Mouse (Mus musculus): ENCODE results near the gene Ddx25. TPM values are rescaled to one million over a fixed set of nuclear protein-coding genes. Genes with fewer than 3 reads are reported as not detected.

Gene Ddx25
- polyA plus RNA-seq, 1 experiment from 2014 or later = 1.6 TPM

DNA sequence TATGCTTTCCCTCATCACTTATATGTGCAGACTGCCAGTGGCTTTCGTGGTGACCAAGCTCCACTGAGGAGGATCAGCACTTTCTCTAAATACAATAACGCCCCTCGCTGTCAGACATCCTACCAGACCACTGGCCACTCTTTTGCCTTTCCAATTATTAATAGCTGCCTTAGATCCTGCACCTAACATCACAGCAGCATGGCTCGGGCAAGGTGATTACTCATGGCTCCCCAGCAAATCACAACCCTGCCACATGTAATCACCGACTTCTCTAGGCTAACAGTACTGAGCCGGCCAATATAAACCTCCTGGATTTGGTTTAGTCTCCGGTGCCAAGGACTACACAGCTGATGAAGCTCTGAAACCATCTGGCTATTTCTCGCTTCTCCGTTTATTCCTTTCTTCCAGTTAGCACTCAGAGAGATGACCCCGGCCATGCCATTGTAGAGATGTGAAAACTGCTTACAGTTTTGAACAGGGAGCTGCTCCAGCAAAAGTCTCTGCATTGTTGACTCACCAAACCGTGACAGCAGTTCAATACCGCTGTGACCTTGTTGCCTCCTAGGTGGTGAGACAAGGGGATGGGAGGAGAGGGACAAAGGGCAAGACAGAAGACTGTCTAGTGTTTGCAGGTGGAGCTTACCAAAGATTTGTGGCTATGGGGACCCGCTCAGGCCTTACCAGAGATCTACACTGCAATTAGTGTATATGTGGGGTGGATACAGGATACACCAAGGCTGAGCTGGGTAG lies 19.2 kb downstream of the Ddx25 start:
- Histone ChIP-seq H3K27me3 (replicated peaks) (no peaks in the 10 kb centered on the region), H3K4me1 (0 out of 2 replicates have a peak, but pooled peaks cover 2% of the 10 kb centered on the region), H3K36me3 (no peaks in the 10 kb centered on the region), H3K9ac (no peak overlapping the region), H3K4me3 (replicated peaks) (no peak overlapping the region), H3K4me2 (no peak overlapping the region), H3K27ac (no peak overlapping the region), H3K9me3 (no peaks in the 10 kb centered on the region)
- 62% methylated on average over 13 of the region's 13 CpGs for whole genome bisulfite sequencing
- ATAC-seq (ENCODE audit: insufficient read depth, low FRiP score, low read depth) = no peak

DNA sequence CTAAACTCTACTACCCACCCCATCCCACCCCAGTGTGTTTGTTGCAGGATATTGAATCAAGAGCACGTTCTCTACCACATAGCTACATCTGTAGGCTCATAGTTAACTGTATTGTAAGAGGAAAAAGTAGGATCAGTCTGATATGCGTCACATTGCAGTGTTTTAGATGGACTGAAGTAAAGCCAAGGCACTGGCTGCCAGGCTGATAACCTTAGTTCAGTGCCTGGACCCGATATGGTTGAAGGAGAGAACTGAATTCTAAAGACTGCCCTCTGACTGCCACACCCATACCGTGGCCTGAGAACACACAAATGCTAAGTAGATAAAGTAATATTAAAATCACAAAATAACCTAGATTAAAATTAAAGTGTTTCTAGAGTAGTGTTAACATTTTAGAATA lies 22.5 kb downstream of the Ddx25 start:
- WGBS = 74% methylated on average over 4 of the region's 4 CpGs
- H3K36me3 ChIP-seq = no peaks in the 10 kb centered on the region
- H3K27ac ChIP-seq = no peak overlapping the region
- H3K27me3 ChIP-seq (replicated peaks) = no peaks in the 10 kb centered on the region
- 0 out of 2 replicates have a peak, but pooled peaks cover 2% of the 10 kb centered on the region for H3K4me1 ChIP-seq
- H3K9me3 ChIP-seq = no peaks in the 10 kb centered on the region
- no peak overlapping the region for H3K9ac ChIP-seq
- H3K4me2 ChIP-seq = no peak overlapping the region
- no peak overlapping the region for H3K4me3 ChIP-seq (replicated peaks)
- ATAC-seq (ENCODE audit: insufficient read depth, low FRiP score, low read depth) = no peak

DNA sequence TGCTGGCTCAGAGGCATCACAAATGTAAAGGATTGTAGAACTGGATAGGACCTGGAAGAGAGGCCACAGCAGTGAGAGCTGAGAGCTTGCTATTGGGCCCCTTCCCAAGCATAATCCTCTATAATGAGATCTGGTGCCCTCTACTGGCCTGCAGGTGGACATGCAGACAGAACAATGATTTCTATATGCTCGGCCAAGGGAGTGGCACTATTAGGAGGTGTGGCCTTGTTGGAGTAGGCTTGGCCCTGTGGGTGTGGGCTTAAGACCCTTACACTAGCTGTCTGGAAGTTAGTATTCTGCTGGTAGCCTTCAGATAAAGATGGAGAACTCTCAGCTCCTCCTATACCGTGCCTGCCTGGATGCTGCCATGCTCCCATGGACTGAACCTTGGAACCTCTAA lies 23.2 kb downstream of the Ddx25 start:
- H3K4me3 ChIP-seq (replicated peaks) = no peak overlapping the region
- H3K36me3 ChIP-seq = no peaks in the 10 kb centered on the region
- no peak overlapping the region for H3K9ac ChIP-seq
- WGBS = 13% methylated on average over 2 of the region's 2 CpGs
- ATAC-seq (ENCODE audit: insufficient read depth, low FRiP score, low read depth) = peak; percentile 75
- no peaks in the 10 kb centered on the region for H3K9me3 ChIP-seq
- H3K4me2 ChIP-seq = no peak overlapping the region
- H3K4me1 ChIP-seq = 0 out of 2 replicates have a peak, but pooled peaks cover 2% of the 10 kb centered on the region
- H3K27me3 ChIP-seq (replicated peaks) = no peaks in the 10 kb centered on the region
- H3K27ac ChIP-seq = no peak overlapping the region

DNA sequence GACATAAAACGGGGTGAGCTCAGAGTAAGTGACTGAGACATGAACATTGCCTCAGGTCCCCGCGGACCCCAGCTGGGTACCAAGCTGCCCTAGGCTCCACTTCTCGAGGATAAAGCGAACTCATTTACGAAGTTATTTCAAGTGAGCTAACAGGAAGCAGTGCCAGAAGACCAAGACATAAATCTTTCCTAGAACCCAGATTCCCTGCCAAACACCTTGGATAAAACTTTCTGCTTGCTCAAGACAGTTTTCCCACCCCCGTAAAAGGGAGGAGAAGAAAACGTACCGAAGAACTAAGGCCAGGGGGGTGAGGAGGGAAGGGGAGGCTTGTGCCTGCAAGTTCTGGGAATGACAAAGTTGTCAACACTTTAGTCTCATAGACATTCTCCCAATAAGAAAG lies 25.1 kb downstream of the Ddx25 start:
- WGBS = 49% methylated on average over 9 of the region's 9 CpGs
- H3K27ac ChIP-seq = no peak overlapping the region

DNA sequence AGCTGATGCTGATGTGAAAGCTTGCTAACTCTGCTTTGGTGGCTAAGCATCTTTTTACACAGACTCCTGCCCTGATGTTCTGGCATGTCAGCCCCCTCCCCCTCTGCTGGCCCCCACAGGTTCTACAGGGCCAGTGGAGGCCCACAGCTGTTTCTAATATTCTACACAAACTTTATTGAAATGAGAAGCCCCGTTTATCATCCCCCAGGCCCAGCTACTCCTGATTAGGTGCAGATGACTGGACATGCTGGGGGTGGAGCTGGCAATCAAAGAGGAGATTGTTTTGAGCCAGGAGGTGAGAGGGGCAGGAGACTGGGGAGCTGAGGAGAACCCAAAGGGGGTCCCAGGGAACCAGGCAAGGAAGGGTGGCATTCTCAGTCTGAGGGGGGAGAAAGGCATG lies 28.5 kb downstream of the Ddx25 start:
- H3K4me2 ChIP-seq = no peak overlapping the region
- no peak for ATAC-seq (ENCODE audit: insufficient read depth, low FRiP score, low read depth)
- H3K27me3 ChIP-seq (replicated peaks) = no peaks in the 10 kb centered on the region
- H3K9ac ChIP-seq = no peak overlapping the region
- H3K27ac ChIP-seq = no peak overlapping the region; the same call in 1 of the 2 replicates
- WGBS = 19% methylated on average over 1 of the region's 1 CpGs
- no peaks in the 10 kb centered on the region for H3K4me1 ChIP-seq
- H3K36me3 ChIP-seq = no peaks in the 10 kb centered on the region
- no peaks in the 10 kb centered on the region for H3K9me3 ChIP-seq
- H3K4me3 ChIP-seq (replicated peaks) = no peak overlapping the region

More for the DNA sequence above, 25.1 kb downstream of the Ddx25 start:
- 0 out of 2 replicates have a peak, but pooled peaks cover 2% of the 10 kb centered on the region for H3K4me1 ChIP-seq
- H3K9ac ChIP-seq = no peak overlapping the region
- no peak for ATAC-seq (ENCODE audit: insufficient read depth, low FRiP score, low read depth)
- H3K27me3 ChIP-seq (replicated peaks) = no peaks in the 10 kb centered on the region
- no peak overlapping the region for H3K4me2 ChIP-seq
- no peaks in the 10 kb centered on the region for H3K36me3 ChIP-seq
- no peak overlapping the region for H3K4me3 ChIP-seq (replicated peaks)
- no peaks in the 10 kb centered on the region for H3K9me3 ChIP-seq

DNA sequence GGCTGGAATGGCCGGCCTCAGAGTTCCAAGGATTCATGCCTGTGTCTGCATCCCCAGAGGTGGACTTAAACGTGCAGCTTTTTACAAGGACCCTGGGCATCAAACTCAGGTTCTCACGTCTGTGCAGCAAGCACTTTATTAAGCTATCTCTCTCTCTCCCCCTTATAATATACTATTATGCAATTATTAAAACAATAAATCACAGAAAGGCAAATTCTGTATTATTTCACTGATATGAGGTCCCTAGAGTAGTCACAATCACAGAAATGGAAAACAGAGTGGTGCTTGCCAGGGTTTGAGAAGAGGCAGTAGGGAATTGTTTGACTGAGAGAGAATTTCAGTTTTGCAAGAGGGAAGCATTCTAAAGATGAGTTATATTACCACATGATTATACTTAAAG lies 29.2 kb downstream of the Ddx25 start:
- Histone ChIP-seq H3K9ac (no peak overlapping the region), H3K27ac (no peak overlapping the region), H3K4me3 (replicated peaks) (no peak overlapping the region), H3K4me1 (0 out of 2 replicates have a peak, but pooled peaks cover 4% of the 10 kb centered on the region), H3K27me3 (replicated peaks) (no peaks in the 10 kb centered on the region), H3K36me3 (no peaks in the 10 kb centered on the region), H3K4me2 (no peak overlapping the region), H3K9me3 (no peaks in the 10 kb centered on the region)
- ATAC-seq (ENCODE audit: insufficient read depth, low FRiP score, low read depth) = no peak
- 53% methylated on average over 3 of the region's 3 CpGs for WGBS

DNA sequence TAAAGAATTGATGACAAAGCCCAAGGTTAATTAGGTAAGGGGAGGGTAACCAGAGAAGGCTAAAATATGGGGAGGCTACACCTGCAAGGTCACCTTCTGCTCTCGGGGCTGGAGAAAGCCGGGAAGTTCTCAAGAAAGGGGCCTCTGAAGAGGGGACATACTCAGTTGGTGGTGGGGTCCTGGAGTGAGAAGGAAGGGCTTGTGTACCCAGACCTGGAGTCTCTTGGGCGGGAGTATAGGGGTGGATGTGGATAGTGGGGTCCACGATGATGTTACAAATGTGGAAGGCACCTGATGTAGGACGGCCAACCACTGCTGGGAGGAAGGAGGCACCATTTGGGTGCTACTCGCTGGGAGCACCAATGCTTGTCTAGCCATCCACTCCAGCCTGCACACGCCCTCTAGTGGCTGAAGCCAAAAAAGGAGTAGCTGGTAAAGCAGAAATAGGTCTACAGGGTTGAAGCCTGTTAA lies 34.4 kb downstream of the Ddx25 start:
- no peak overlapping the region for H3K9ac ChIP-seq
- peak; percentile 77; the same call in 1 of the 2 replicates for ATAC-seq (ENCODE audit: insufficient read depth, low FRiP score, low read depth)
- H3K27ac ChIP-seq = peak overlapping the region; percentile 67; the same call in 1 of the 2 replicates
- H3K9me3 ChIP-seq = no peaks in the 10 kb centered on the region
- H3K4me1 ChIP-seq = peaks cover 15% of the 10 kb centered on the region
- H3K4me3 ChIP-seq (replicated peaks) = no peak overlapping the region
- H3K27me3 ChIP-seq (replicated peaks) = no peaks in the 10 kb centered on the region
- 0 out of 2 replicates have a peak overlapping the region, but pooled peaks have one; percentile 23 for H3K4me2 ChIP-seq
- no peaks in the 10 kb centered on the region for H3K36me3 ChIP-seq
- WGBS = 15% methylated on average over 7 of the region's 7 CpGs

DNA sequence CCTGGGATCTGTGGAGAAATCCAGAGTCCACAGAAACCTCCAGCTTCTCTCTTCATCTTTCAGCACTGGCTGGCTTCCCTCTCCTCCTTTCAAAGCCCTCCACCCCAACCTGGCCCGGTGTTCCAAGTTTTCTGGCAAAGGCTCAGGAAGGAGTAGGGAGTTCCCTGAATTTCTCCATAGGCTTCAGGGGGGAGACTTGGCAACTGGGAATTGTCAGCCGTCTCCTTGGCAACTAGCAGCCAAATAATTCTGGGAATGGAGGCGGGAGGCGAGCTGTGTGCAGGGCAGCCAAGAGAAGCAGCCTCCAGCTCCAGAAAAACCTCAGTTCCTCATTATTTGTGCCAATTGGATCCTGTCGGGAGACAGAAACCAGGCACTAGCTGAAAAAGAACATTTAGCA lies 34.8 kb downstream of the Ddx25 start:
- H3K27ac ChIP-seq = peak overlapping the region; percentile 67; the same call in 1 of the 2 replicates
- WGBS = 39% methylated on average over 5 of the region's 5 CpGs
- H3K4me3 ChIP-seq (replicated peaks) = no peak overlapping the region
- no peaks in the 10 kb centered on the region for H3K27me3 ChIP-seq (replicated peaks)
- 0 out of 2 replicates have a peak overlapping the region, but pooled peaks have one; percentile 23 for H3K4me2 ChIP-seq
- H3K9ac ChIP-seq = no peak overlapping the region
- H3K36me3 ChIP-seq = no peaks in the 10 kb centered on the region
- ATAC-seq (ENCODE audit: insufficient read depth, low FRiP score, low read depth) = peak; percentile 78
- H3K4me1 ChIP-seq = peaks cover 15% of the 10 kb centered on the region
- H3K9me3 ChIP-seq = no peaks in the 10 kb centered on the region

DNA sequence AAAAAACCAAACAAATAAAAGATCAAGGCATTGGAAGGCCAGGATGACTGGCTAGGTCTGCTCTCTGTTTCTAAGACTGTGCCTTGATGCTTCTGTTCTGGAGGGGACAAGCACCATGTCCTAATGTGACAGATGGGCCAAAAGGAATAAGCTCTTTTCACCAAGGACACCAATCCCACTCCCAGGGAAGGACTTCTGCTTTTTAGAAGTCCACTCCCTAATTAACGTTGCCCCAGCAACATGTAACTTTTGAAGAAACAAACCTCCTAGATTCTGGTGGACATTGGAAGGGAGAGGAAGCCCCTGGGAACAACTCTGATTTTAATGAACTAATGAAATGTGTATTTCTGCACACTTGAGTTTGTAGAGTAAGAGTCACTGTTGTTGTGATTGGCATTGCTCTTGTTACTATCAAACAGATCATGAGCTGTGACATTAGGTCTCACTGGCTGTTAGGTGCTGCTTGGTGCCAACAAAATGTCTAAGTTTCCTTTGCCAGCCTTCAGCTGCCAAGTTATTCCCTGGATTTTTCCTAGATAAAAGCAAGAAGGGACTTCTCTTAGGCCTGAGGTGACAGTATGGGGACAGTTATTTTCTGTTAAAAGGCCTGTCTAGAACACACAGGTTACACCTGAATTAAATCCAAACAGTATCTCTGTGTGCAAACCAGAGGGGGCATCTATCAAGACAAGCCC lies 35.4 kb downstream of the Ddx25 start:
- no peak overlapping the region for H3K9ac ChIP-seq
- WGBS = 73% methylated on average over 1 of the region's 1 CpGs
- peak; percentile 5; the same call in 1 of the 2 replicates for ATAC-seq (ENCODE audit: insufficient read depth, low FRiP score, low read depth)
- peaks cover 15% of the 10 kb centered on the region for H3K4me1 ChIP-seq
- peak overlapping the region; percentile 14; the same call in 1 of the 2 replicates for H3K27ac ChIP-seq
- no peak overlapping the region for H3K4me2 ChIP-seq
- H3K36me3 ChIP-seq = no peaks in the 10 kb centered on the region
- no peaks in the 10 kb centered on the region for H3K9me3 ChIP-seq
- H3K4me3 ChIP-seq (replicated peaks) = no peak overlapping the region
- no peaks in the 10 kb centered on the region for H3K27me3 ChIP-seq (replicated peaks)

DNA sequence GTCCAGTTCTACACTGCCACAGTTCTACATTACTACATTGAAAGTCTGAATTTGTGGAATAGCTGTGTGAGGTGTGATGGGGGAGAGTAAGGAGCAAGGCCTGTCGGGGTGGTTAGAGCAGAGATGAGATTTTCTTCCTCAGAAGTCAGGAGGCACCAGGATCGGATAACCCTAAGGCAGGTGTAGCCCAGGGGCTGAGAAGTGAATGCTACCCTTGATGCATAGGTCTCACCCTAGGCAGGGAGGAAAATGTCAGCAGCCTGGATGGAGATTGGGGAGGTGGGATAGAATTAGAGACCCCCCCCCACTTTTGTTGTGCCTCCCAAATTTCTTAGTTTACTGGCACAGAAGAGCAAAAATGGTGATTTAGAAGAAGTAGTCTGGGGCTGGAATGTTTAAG lies 36.1 kb downstream of the Ddx25 start:
- H3K36me3 ChIP-seq = no peaks in the 10 kb centered on the region
- no peak overlapping the region for H3K4me3 ChIP-seq (replicated peaks)
- no peaks in the 10 kb centered on the region for H3K9me3 ChIP-seq
- H3K27ac ChIP-seq = no peak overlapping the region
- H3K4me1 ChIP-seq = peaks cover 15% of the 10 kb centered on the region
- no peak overlapping the region for H3K4me2 ChIP-seq
- no peak overlapping the region for H3K9ac ChIP-seq
- H3K27me3 ChIP-seq (replicated peaks) = no peaks in the 10 kb centered on the region
- no peak for ATAC-seq (ENCODE audit: insufficient read depth, low FRiP score, low read depth)
- WGBS = 64% methylated on average over 2 of the region's 2 CpGs

DNA sequence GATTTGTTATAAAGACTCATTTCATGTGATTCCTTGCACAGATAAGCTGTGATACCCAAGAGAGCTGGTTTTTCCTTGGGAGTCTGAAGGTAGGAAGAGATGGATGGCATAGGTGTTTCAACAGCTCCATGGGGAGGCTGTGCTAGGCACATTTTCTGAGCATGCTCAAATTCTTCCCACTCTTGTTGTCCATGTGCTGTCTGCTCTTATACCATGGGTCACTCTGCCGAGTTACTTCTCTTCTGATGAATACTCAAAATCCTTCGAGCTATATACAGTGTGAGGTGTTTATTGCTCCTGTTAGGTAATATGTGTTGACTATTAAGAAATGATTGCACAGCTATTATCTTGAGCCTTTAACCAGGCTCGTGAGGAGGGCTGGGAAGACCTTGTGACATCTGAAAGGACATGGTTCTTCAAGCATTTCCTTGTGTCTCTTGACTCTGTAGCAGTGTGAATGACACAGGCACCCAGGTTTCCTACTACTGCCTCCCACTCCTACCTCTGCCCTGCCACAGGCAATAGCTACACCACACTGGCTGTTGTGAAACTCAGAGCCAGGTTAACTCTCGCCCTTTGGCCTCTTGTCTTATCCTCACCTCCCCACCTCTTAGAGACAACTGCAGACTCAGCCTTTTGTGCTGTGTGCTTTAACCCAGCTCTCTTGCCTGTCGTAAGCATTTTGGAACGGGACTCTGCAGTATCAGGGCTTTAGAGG lies 37.5 kb downstream of the Ddx25 start:
- H3K27ac ChIP-seq = no peak overlapping the region
- no peak for ATAC-seq (ENCODE audit: insufficient read depth, low FRiP score, low read depth)
- H3K27me3 ChIP-seq (replicated peaks) = no peaks in the 10 kb centered on the region
- H3K9me3 ChIP-seq = no peaks in the 10 kb centered on the region
- no peak overlapping the region for H3K4me2 ChIP-seq
- no peak overlapping the region for H3K9ac ChIP-seq
- WGBS = 73% methylated on average over 6 of the region's 6 CpGs
- no peak overlapping the region for H3K4me3 ChIP-seq (replicated peaks)
- H3K36me3 ChIP-seq = no peaks in the 10 kb centered on the region
- H3K4me1 ChIP-seq = peaks cover 15% of the 10 kb centered on the region
